Mouse (Mus musculus): ENCODE measurements at regions not wholly inside any gene's neighbourhood (a gene's known extent, or its start where the extent isn't known, plus 50 kb on each side); places are given as distances from the start of the nearest gene placed in this dataset.

- DNase-seq (ENCODE audit: low spot score in 2 of 2) = no peak
Measured at GRCm38 (mm10) chr8:41485163-41485562, 68.3 kb upstream of the Frg1 start.

GRCm38 (mm10) chr8:41483297-41483696 lies 66.4 kb upstream of the Frg1 start:
- no peak for DNase-seq (ENCODE audit: low spot score in 2 of 2)

- no peak for DNase-seq (ENCODE audit: low spot score in 2 of 2)
Measured at GRCm38 (mm10) chr8:41472992-41473699, 56.3 kb upstream of the Frg1 start.

- no peak for DNase-seq (ENCODE audit: low spot score in 2 of 2)
Measured at GRCm38 (mm10) chr8:41472233-41472632, 55.4 kb upstream of the Frg1 start.

Measured in frontal cortex, postnatal 36 days (tissue).